Mouse (Mus musculus): Measurements from ENCODE around the gene Aoc2.
"Not testable (repeated sequence)": the region's sequence is repeated elsewhere in the genome, so short reads cannot be mapped to it uniquely, and the experiment has no call there.

The Aoc2 gene

DNA sequence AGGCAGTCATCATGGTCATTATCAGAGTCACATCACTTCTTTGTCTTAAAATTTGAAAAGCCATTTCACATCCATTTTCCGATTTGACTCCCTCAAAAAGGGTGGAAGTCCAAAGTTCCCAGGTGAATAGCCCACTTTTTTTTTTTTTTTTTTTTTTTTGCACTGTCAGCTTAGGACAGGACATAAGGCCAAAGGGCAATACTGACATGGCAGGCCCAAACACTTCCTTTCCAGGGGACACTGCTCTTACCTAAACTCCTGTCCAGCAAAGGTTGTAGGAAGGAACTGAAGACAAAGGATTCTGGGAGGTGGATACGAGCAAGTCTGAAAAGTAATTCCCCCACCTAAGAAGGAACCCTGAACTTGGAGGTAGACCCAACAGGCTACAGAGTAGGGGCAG lies 31.1 kb downstream of the Aoc2 start:
- no peak for DNase-seq (ENCODE audit: low spot score)

DNA sequence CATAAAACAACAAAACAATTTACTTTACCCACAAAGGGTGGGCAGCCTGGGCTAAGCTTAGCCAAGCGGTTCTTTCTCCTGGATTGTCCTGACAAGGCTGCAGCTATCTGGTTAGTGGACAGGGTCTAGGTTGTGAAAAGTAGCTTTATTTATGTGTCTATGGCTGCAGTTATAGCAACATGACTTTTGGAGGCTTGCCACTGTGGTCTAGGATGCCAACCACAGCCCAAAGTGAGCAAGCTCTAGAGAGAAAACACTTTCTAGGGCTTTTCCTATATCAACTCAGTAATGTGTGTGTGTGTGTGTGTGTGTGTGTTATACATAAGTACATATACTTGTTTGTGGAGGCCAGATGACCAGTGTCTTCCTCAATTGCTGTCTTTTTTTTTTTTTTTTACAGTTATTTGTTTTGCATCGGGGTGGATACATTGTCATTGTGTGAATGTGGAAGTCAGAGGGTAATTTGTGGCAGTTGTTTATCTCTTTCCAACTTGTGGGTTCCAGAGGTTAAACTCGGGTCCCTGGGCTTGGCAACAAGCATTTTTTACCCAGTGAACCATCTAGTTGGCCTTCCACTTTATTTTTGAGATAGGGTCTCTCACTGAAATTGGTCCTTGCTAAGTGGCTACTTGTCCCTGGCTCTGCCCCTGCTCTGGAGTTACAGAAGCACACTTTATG lies 32.8 kb downstream of the Aoc2 start:
- DNase-seq (ENCODE audit: low spot score) = no peak

DNA sequence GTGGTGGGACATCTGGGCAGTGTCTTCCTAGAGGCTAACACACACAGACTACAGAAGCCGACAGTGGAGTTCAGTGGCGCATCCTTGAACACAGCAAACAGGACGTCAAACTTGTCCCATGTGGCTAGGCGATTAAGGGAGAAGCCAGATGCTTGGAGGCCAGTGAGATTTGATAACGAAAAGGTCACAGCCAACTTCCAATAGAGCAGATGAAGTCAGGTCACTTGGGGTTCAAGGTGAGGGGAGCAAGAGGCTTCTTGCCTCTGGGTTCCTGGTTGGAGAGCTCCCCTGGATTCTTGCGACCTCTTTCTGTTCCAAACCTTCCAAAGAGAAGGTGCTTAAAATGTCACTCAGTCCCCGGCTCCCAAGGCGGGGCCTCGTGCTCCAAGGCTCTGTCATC lies 34.9 kb downstream of the Aoc2 start:
- no peak for DNase-seq (ENCODE audit: low spot score)

DNA sequence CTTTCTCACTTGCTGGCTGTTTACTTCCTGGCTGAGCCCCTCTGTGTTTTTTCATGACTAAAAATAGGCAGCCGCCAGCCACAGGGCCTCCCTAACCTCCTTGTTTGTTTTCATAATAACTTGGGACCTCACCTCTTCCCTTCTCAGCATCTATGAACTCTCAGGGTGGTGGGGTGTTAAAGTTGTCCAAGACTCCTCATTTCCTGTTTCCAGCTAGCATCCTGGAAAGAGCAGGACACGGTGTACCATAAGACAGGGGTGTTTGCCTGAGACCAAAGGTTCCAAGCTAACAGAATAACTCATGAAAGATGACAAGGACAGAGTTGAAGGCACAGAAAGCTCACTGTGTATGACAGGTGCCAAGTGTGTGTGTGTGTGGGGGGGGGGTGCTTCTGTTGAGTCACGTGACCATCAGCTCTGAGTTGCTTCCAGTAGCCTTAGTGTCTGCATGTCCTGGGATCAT lies 35.8 kb downstream of the Aoc2 start:
- no peak for DNase-seq (ENCODE audit: low spot score)

DNA sequence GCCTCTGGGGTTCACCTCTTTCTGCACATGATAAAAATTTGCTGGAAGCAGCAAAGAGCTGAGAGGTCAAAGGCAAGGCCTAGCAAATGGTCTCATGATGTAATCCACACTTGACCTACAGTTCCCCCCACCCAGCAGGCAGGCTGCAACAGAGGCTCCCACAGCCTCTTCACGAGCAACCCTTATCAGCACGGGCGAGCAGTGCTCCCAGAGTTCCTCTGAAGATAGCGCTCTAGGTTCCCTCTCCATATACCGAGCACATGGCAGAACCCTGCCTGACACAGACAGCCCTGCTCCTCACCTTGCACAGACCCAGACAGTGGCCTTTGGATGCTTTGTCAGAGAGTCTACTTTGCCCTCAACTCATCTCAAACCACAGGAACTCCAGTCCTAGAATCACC lies 39.7 kb downstream of the Aoc2 start:
- DNase-seq (ENCODE audit: low spot score) = no peak

DNA sequence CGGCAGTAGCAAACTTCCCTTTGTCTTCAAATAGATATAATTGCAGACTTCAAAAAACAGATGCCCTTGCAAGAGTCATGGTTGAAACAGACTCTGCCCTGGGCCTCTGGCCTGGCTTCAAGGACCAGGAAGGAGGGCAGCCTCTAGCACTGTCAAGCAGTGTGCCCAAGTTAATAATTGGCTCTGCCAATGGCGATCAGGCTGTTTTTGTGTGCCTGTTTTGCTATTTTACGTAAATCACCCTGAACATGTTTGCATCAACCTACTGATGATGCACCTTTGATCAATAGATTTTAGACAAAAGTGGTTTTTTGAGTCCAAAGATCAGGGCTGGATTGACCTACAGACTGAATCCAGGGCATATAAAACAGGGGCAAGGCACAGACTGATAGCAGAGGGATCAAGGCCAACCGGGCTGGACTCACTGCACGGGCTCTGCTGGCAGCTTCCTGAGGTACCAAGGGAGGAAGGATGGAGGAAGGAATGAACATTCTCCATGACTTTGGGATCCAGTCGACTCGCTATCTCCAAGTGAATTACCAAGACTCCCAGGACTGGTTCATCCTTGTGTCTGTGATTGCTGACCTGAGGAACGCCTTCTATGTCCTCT lies 42.6 kb downstream of the Aoc2 start, which contains the start of gene G6pc:
TSS of gene G6pc (plus strand) at position 236 of the 610 bp plus-strand sequence.
- DNase-seq (ENCODE audit: low spot score) = no peak

DNA sequence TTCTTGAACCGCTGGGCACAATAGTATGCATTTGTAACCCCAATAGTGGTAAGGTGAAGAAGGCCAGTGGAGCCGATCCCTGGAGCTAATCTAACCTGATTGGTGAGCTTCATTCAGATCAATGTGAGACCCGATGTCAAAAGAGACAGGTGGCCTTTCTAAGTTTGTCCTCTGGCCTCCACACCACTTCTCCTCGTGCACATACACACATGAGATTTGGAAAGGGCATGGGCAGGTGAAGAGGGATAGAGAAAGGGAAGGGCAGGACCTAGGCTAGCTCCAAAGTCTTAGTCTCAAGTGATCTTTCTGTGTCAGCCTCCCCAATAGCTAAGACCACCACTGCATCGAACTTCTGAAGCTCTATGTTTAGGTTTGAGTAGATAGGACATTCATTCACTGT lies 45.3 kb downstream of the Aoc2 start:
- DNase-seq (ENCODE audit: low spot score) = no peak

DNA sequence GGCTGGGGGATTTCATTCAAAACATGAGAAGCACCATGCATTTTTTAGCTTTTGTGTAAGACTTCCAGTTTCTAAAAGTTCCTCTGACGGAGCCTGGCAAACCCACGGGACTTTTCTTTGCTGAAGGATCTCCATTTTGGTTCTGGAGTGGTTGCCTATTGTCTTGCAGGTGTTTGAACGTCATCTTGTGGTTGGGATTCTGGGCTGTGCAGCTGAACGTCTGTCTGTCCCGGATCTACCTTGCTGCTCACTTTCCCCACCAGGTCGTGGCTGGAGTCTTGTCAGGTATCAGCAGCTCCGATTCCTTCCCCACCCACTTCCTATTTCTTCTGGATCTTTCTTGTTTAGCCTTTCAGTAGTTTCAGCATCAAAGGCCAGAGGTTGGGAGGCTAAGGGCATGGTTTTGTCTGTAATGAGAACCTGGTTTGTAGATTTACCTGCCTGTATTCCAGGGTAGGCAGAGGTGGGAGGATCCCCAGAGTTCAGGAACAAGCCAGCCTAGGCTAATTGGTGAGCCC lies 49.6 kb downstream of the Aoc2 start:
- DNase-seq (ENCODE audit: low spot score) = no peak

DNA sequence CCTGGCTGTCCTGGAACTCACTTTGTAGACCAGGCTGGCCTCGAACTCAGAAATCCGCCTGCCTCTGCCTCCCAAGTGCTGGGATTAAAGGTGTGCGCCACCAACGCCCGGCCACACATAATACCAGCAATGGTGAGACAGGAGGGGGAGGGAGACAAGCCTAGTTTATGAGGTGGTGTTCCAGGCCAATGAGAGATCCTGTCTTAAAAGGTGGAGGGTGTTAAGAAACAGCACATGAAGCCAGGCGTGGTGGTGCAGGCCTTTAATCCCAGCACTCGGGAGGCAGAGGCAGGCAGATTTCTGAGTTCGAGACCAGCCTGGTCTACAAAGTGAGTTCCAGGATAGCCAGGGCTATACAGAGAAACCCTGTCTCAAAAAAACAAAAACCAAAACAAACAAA lies 53.3 kb downstream of the Aoc2 start:
- not testable (repeated sequence) for DNase-seq (ENCODE audit: low spot score)

DNA sequence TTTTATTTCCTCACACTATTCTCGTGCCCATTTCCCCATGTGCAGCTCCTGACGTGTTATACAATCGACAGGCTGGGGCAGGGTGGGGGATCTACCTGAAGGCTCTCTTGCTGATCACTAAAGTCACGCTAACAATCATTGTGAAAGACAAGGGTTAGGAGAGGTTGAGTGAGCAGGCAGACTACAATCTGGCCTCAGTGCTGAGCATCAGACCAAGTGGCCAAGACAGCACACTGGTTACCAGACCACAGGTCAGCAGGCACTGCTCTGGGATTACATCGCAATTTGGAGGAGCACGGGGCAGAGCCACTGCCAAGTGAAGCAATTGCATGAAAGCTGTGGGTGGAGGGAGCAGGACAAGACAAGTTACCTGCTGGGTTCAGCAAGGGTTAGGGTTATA lies 54.1 kb downstream of the Aoc2 start:
- DNase-seq (ENCODE audit: low spot score) = no peak
